In genomic region chr6:142458010-142458409, GRCm38 (mm10) we compare ENCODE assay signal across 15 mouse cellular contexts. TPM values are rescaled to one million over a fixed set of nuclear protein-coding genes. Genes with fewer than 3 reads are reported as not detected.
DNase-seq lines count a peak whose midpoint lies in the region; ATAC-seq lines count a peak whose summit lies in the region.
"Had no signal": no experiment of that assay in that cellular context is flagged by ENCODE, and none has a peak within 500 bp of the region (broad histone marks: within the 10 kb centered on the region; RNA-seq: fewer than 3 reads in every experiment).

No protein-coding gene starts in this region.

- WGBS in forebrain, embryonic 13.5 days, result 36% methylated on average over 7 of the region's 7 CpGs
- WGBS in forebrain, embryonic 15.5 days, result 39% methylated on average over 7 of the region's 7 CpGs
- WGBS in hindbrain, embryonic 10.5 days, result 58% methylated on average over 7 of the region's 7 CpGs
- 32% methylated on average over 7 of the region's 7 CpGs for WGBS in midbrain, embryonic 12.5 days
- WGBS in intestine, embryonic 15.5 days, result 33% methylated on average over 7 of the region's 7 CpGs

- H3K4me3 ChIP-seq in forebrain, embryonic 13.5 days, result no peak overlapping the region
- no peak overlapping the region for H3K4me3 ChIP-seq in forebrain, embryonic 15.5 days
- H3K4me3 ChIP-seq in hindbrain, embryonic 10.5 days, result no peak overlapping the region
- H3K4me3 ChIP-seq in midbrain, embryonic 12.5 days, result no peak overlapping the region
- H3K4me3 ChIP-seq in intestine, embryonic 15.5 days (replicated peaks), result no peak overlapping the region
- H3K4me3 ChIP-seq: liver, embryonic 15.5 days had no signal

- 0 out of 2 replicates have a peak, but pooled peaks cover 4% of the 10 kb centered on the region for H3K4me1 ChIP-seq in forebrain, embryonic 13.5 days
- no peaks in the 10 kb centered on the region for H3K4me1 ChIP-seq in forebrain, embryonic 15.5 days
- peaks cover 13% of the 10 kb centered on the region; the same call in 1 of the 2 replicates for H3K4me1 ChIP-seq in hindbrain, embryonic 10.5 days (replicated peaks)
- H3K4me1 ChIP-seq in midbrain, embryonic 12.5 days, result peaks cover 4% of the 10 kb centered on the region; the same call in 1 of the 2 replicates
- H3K4me1 ChIP-seq in intestine, embryonic 15.5 days (replicated peaks), result no peaks in the 10 kb centered on the region
- H3K4me1 ChIP-seq: liver, embryonic 15.5 days had no signal

- no peaks in the 10 kb centered on the region for H3K27me3 ChIP-seq in forebrain, embryonic 13.5 days
- H3K27me3 ChIP-seq in forebrain, embryonic 15.5 days, result no peaks in the 10 kb centered on the region
- H3K27me3 ChIP-seq in hindbrain, embryonic 10.5 days (ENCODE audit: insufficient read depth, poor library complexity, severe bottlenecking), result no peaks in the 10 kb centered on the region
- no peaks in the 10 kb centered on the region for H3K27me3 ChIP-seq in midbrain, embryonic 12.5 days
- no peaks in the 10 kb centered on the region for H3K27me3 ChIP-seq in intestine, embryonic 15.5 days (replicated peaks)
- H3K27me3 ChIP-seq: liver, embryonic 15.5 days had no signal

- DNase-seq in hindbrain, embryonic 10.5 days (ENCODE audit: low spot score), result no peak
- DNase-seq in retina, embryonic 14.5 days (ENCODE audit: low spot score), result peak; percentile 44
- DNase-seq in liver, result no peak
- DNase-seq: adrenal gland, postnatal 10 days; heart, adult 18-20 months; kidney, postnatal 10 days had no signal

- no peak overlapping the region for H3K27ac ChIP-seq in forebrain, embryonic 13.5 days
- H3K27ac ChIP-seq in forebrain, embryonic 15.5 days (replicated peaks), result no peak overlapping the region
- 0 out of 2 replicates have a peak overlapping the region, but pooled peaks have one; percentile 23 for H3K27ac ChIP-seq in hindbrain, embryonic 10.5 days
- 0 out of 2 replicates have a peak overlapping the region, but pooled peaks have one; percentile 49 for H3K27ac ChIP-seq in midbrain, embryonic 12.5 days (replicated peaks)
- H3K27ac ChIP-seq in intestine, embryonic 15.5 days, result no peak overlapping the region
- H3K27ac ChIP-seq: liver, embryonic 15.5 days had no signal

- ATAC-seq in forebrain, embryonic 13.5 days, result peak; percentile 33; the same call in 1 of the 2 replicates
- ATAC-seq in forebrain, embryonic 15.5 days (replicated peaks), result no peak
- peak; percentile 68 for ATAC-seq in midbrain, embryonic 12.5 days (ENCODE audit: low FRiP score, low read depth)
- ATAC-seq in intestine, embryonic 15.5 days, result no peak
- ATAC-seq in frontal cortex, adult (ENCODE audit: low TSS enrichment), result no peak
- ATAC-seq: intestine, postnatal 0 days had no signal

- H3K9ac ChIP-seq in forebrain, embryonic 13.5 days, result no peak overlapping the region
- H3K9ac ChIP-seq in forebrain, embryonic 15.5 days (replicated peaks), result no peak overlapping the region
- no peak overlapping the region for H3K9ac ChIP-seq in midbrain, embryonic 12.5 days (replicated peaks)
- H3K9ac ChIP-seq in intestine, embryonic 15.5 days, result no peak overlapping the region
- H3K9ac ChIP-seq: liver, embryonic 15.5 days had no signal

- no peak overlapping the region for H3K4me2 ChIP-seq in forebrain, embryonic 13.5 days
- H3K4me2 ChIP-seq in forebrain, embryonic 15.5 days (replicated peaks), result no peak overlapping the region
- H3K4me2 ChIP-seq in midbrain, embryonic 12.5 days (replicated peaks), result 0 out of 2 replicates have a peak overlapping the region, but pooled peaks have one; percentile 16
- H3K4me2 ChIP-seq in intestine, embryonic 15.5 days (replicated peaks), result no peak overlapping the region
- H3K4me2 ChIP-seq: liver, embryonic 15.5 days had no signal

- no peaks in the 10 kb centered on the region for H3K36me3 ChIP-seq in forebrain, embryonic 13.5 days (ENCODE audit: poor library complexity, severe bottlenecking)
- no peaks in the 10 kb centered on the region for H3K36me3 ChIP-seq in forebrain, embryonic 15.5 days
- no peaks in the 10 kb centered on the region for H3K36me3 ChIP-seq in hindbrain, embryonic 10.5 days
- no peaks in the 10 kb centered on the region for H3K36me3 ChIP-seq in midbrain, embryonic 12.5 days
- H3K36me3 ChIP-seq in intestine, embryonic 15.5 days, result no peaks in the 10 kb centered on the region

- H3K9me3 ChIP-seq in forebrain, embryonic 13.5 days (replicated peaks), result no peaks in the 10 kb centered on the region
- no peaks in the 10 kb centered on the region for H3K9me3 ChIP-seq in forebrain, embryonic 15.5 days
- no peaks in the 10 kb centered on the region for H3K9me3 ChIP-seq in hindbrain, embryonic 10.5 days
- H3K9me3 ChIP-seq in midbrain, embryonic 12.5 days, result no peaks in the 10 kb centered on the region
- no peaks in the 10 kb centered on the region for H3K9me3 ChIP-seq in intestine, embryonic 15.5 days
- H3K9me3 ChIP-seq: liver, embryonic 15.5 days had no signal

RNA-seq across cellular contexts. Expression of gene Gys2, which starts 14.9 kb away (rescaled TPM):
- 0.09 TPM in 1 of 2 replicates, not detected in the other for polyA plus RNA-seq in forebrain, embryonic 13.5 days (2015; fragmentation: Nextera tagmentation; extraction: Ambion mirVana)
- polyA plus RNA-seq in forebrain, embryonic 15.5 days (2015; fragmentation: Nextera tagmentation; extraction: Ambion mirVana), result not detected in 2 replicates
- polyA plus RNA-seq in hindbrain, embryonic 10.5 days (2016; fragmentation: Nextera tagmentation; extraction: Ambion mirVana), result 0.08 TPM in 1 of 2 replicates, not detected in the other
- polyA plus RNA-seq in midbrain, embryonic 12.5 days (2016; fragmentation: Nextera tagmentation; extraction: Ambion mirVana), result 0.10 TPM in 1 of 2 replicates, not detected in the other
- 0.97 and 1.4 TPM in 2 replicates for polyA plus RNA-seq in intestine, embryonic 15.5 days (2015; fragmentation: Nextera tagmentation; extraction: Ambion mirVana)
- polyA plus RNA-seq: cortical plate, adult 2 months; heart, postnatal 0 days; intestine, postnatal 0 days had no signal

RNA-seq across cellular contexts. Expression of gene Spx, which starts 44.8 kb away (rescaled TPM):
- polyA plus RNA-seq in forebrain, embryonic 13.5 days (2015; fragmentation: Nextera tagmentation; extraction: Ambion mirVana), result 1.3 and 1.9 TPM in 2 replicates
- 1.3 and 3.4 TPM in 2 replicates for polyA plus RNA-seq in forebrain, embryonic 15.5 days (2015; fragmentation: Nextera tagmentation; extraction: Ambion mirVana)
- polyA plus RNA-seq in hindbrain, embryonic 10.5 days (2016; fragmentation: Nextera tagmentation; extraction: Ambion mirVana), result 1.9 and 2.8 TPM in 2 replicates
- 2.6 and 4.3 TPM in 2 replicates for polyA plus RNA-seq in midbrain, embryonic 12.5 days (2016; fragmentation: Nextera tagmentation; extraction: Ambion mirVana)
- 0.25 and 0.27 TPM in 2 replicates for polyA plus RNA-seq in intestine, embryonic 15.5 days (2015; fragmentation: Nextera tagmentation; extraction: Ambion mirVana)
- polyA plus RNA-seq: intestine, postnatal 0 days had no signal

RNA-seq across cellular contexts. Expression of gene Ldhb, which starts 49.7 kb away (rescaled TPM):
- polyA plus RNA-seq in forebrain, embryonic 13.5 days (2015; fragmentation: Nextera tagmentation; extraction: Ambion mirVana), result 493 and 531 TPM in 2 replicates
- 488 and 489 TPM in 2 replicates for polyA plus RNA-seq in forebrain, embryonic 15.5 days (2015; fragmentation: Nextera tagmentation; extraction: Ambion mirVana)
- polyA plus RNA-seq in hindbrain, embryonic 10.5 days (2016; fragmentation: Nextera tagmentation; extraction: Ambion mirVana), result 366 and 416 TPM in 2 replicates
- polyA plus RNA-seq in midbrain, embryonic 12.5 days (2016; fragmentation: Nextera tagmentation; extraction: Ambion mirVana), result 388 and 389 TPM in 2 replicates
- 93.1 and 100 TPM in 2 replicates for polyA plus RNA-seq in intestine, embryonic 15.5 days (2015; fragmentation: Nextera tagmentation; extraction: Ambion mirVana)

Comparison
In these comparisons a context has a peak if more than half of its experiments do, and no peak if none do; other contexts are left out.
1. ATAC-seq: peak in forebrain, embryonic 13.5 days (single experiment) and midbrain, embryonic 12.5 days (single experiment); none in forebrain, embryonic 15.5 days (single experiment), intestine, embryonic 15.5 days (single experiment) and frontal cortex, adult (single experiment).
2. H3K27ac ChIP-seq: peak in hindbrain, embryonic 10.5 days (single experiment) and midbrain, embryonic 12.5 days (single experiment); none in forebrain, embryonic 13.5 days (single experiment), forebrain, embryonic 15.5 days (single experiment) and intestine, embryonic 15.5 days (single experiment).